Mouse (Mus musculus): ENCODE data around the gene Otos.

- TF ChIP-seq HCFC1 (IDR thresholded peaks at IDR 0.05; ENCODE audit: borderline replicate concordance, insufficient read depth, low read length) (no peak), ZC3H11A (IDR thresholded peaks at IDR 0.05; ENCODE audit: borderline replicate concordance, low read depth, low read length) (no peak), MAFK (IDR thresholded peaks at IDR 0.05; ENCODE audit: insufficient read depth, low read depth, low read length) (no peak)
Observed at GRCm38 (mm10) chr1:92613175-92613574, 35.5 kb downstream of the Otos start.
